Mouse (Mus musculus) lung, postnatal 4 days (tissue): Measurements from ENCODE around the gene Birc6.
A peak's percentile ranks its signal among the peaks of the same experiment; 100 is the strongest.

Experiments used
- DNase-seq, 2 experiments: peaks; one replicate each; pipeline ENCODE4 v3.0.0; 2021

The Birc6 gene

GRCm38 (mm10) chr17:74715128-74715527 is 187.0 kb downstream of the Birc6 start:
- DNase-seq = no peak

GRCm38 (mm10) chr17:74715724-74716123 is 187.6 kb downstream of the Birc6 start:
- no peak for DNase-seq

GRCm38 (mm10) chr17:74716643-74717042 is 188.5 kb downstream of the Birc6 start:
- no peak for DNase-seq

GRCm38 (mm10) chr17:74717091-74717617 is 189.1 kb downstream of the Birc6 start:
- no peak for DNase-seq

GRCm38 (mm10) chr17:74717618-74718151 is 189.6 kb downstream of the Birc6 start, which contains the start of gene Ttc27:
Gene Ttc27 (plus strand): TSS chr17:74717732.
- DNase-seq = peak; percentile 95 to 98

GRCm38 (mm10) chr17:74732872-74733271 is 204.8 kb downstream of the Birc6 start:
- DNase-seq = no peak

- no peak for DNase-seq
These were observed 207.3 kb downstream of the Birc6 start for GRCm38 (mm10) chr17:74735392-74735791.

GRCm38 (mm10) chr17:74749659-74750058 is 221.6 kb downstream of the Birc6 start:
- DNase-seq = no peak

GRCm38 (mm10) chr17:74751026-74751425 is 222.9 kb downstream of the Birc6 start:
- DNase-seq = no peak
